Mouse (Mus musculus): ENCODE results near the gene Arhgap42. TPM values are rescaled to one million over a fixed set of nuclear protein-coding genes. Genes with fewer than 3 reads are reported as not detected.
A peak's percentile ranks its signal among the peaks of the same experiment; 100 is the strongest.

The Arhgap42 gene
- polyA plus RNA-seq, 1 experiment from 2014 or later: 12.3 TPM

DNA sequence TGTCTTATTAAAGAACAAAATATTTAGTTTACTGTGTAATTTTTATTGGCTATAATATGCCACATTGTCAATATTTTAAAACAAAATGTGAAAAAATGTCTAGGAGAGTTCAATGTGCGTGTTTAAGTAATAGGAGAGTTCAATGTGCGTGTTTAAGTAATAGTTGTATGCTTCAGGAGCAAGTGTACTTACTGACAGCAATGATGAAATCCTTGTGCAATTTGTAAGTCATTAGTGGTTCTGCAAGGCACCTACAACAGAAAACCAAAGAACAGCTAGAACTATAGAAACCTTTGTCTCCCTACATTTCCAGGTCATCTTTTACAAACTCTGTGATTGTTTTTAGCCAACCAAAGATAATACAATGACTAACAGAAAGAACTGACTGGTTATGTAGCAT is 223.8 kb downstream of the Arhgap42 start:
- Histone ChIP-seq H3K9me3 (replicated peaks; ENCODE audit: control insufficient read depth, low read length) (no peaks in the 10 kb centered on the region), H3K4me2 (no peak overlapping the region), H3K4me1 (ENCODE audit: control insufficient read depth, insufficient read depth, low read length) (no peaks in the 10 kb centered on the region), H3K36me3 (ENCODE audit: control insufficient read depth, insufficient read depth, low read length) (no peaks in the 10 kb centered on the region), H3K27ac (ENCODE audit: low read depth, low read length) (no peak overlapping the region), H3K27me3 (ENCODE audit: control insufficient read depth, insufficient read depth, low read length) (no peaks in the 10 kb centered on the region), H3K4me3 (ENCODE audit: low read depth, low read length) (no peak overlapping the region), H3K9ac (ENCODE audit: low read depth, low read length) (no peak overlapping the region)
- WGBS (ENCODE audit: insufficient replicate concordance): 80% methylated on average over 2 of the region's 2 CpGs
- no peak for ATAC-seq (replicated peaks; ENCODE audit: insufficient number of reproducible peaks, low FRiP score, low TSS enrichment)

DNA sequence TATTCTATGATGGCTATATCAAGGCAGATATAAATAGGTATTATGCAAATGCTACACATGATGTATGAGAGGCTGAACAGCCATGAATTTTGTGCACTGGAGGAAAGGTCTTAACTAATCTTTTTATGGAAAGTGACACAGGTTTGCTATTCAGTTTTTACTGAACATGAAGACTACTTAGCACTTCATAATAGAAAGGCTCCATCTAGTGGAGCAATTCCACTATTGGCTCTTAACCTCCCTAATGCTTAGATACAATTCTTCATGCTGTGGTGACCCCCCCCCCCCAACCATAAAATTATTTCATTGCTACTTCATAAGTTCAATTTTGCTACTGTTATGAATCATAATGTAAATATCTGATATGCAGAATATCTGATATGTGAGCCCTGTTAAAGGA is 237.7 kb downstream of the Arhgap42 start:
- Histone ChIP-seq H3K27ac (ENCODE audit: low read depth, low read length) (no peak overlapping the region), H3K36me3 (ENCODE audit: control insufficient read depth, insufficient read depth, low read length) (no peaks in the 10 kb centered on the region; the same call in 1 of the 2 replicates)

DNA sequence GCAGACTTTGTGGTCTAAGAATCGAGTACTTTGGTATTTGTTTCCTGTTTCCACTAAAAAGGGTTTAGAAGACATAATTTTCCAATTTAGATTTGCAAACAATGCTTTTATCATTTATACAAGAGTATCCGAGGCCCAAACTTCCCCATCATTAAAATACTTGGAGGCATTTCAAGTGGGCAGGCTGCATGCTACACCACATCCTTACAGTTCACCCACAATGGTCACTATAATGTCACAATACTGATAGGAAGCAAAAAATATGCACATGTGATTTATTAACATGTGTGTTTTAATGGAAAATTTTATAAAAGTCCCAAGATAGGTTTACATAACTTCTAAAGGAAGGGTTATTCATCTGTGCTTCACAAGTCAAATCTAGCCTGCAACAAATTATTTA is 242.4 kb downstream of the Arhgap42 start:
- Histone ChIP-seq H3K36me3 (ENCODE audit: control insufficient read depth, insufficient read depth, low read length) (no peaks in the 10 kb centered on the region), H3K27ac (ENCODE audit: low read depth, low read length) (no peak overlapping the region), H3K9ac (ENCODE audit: low read depth, low read length) (no peak overlapping the region), H3K4me1 (ENCODE audit: control insufficient read depth, insufficient read depth, low read length) (no peaks in the 10 kb centered on the region), H3K4me3 (ENCODE audit: low read depth, low read length) (no peak overlapping the region), H3K4me2 (no peak overlapping the region), H3K9me3 (replicated peaks; ENCODE audit: control insufficient read depth, low read length) (no peaks in the 10 kb centered on the region), H3K27me3 (ENCODE audit: control insufficient read depth, insufficient read depth, low read length) (no peaks in the 10 kb centered on the region)
- ATAC-seq (replicated peaks; ENCODE audit: insufficient number of reproducible peaks, low FRiP score, low TSS enrichment): no peak
- 75% methylated on average over 2 of the region's 2 CpGs for WGBS (ENCODE audit: insufficient replicate concordance)

More for the DNA sequence above, 237.7 kb downstream of the Arhgap42 start:
- H3K9me3 ChIP-seq (replicated peaks; ENCODE audit: control insufficient read depth, low read length): no peaks in the 10 kb centered on the region
- H3K4me2 ChIP-seq: no peak overlapping the region
- no peak for ATAC-seq (replicated peaks; ENCODE audit: insufficient number of reproducible peaks, low FRiP score, low TSS enrichment)
- H3K4me3 ChIP-seq (ENCODE audit: low read depth, low read length): no peak overlapping the region
- no peaks in the 10 kb centered on the region for H3K27me3 ChIP-seq (ENCODE audit: control insufficient read depth, insufficient read depth, low read length)
- no peak overlapping the region for H3K9ac ChIP-seq (ENCODE audit: low read depth, low read length)
- H3K4me1 ChIP-seq (ENCODE audit: control insufficient read depth, insufficient read depth, low read length): no peaks in the 10 kb centered on the region

DNA sequence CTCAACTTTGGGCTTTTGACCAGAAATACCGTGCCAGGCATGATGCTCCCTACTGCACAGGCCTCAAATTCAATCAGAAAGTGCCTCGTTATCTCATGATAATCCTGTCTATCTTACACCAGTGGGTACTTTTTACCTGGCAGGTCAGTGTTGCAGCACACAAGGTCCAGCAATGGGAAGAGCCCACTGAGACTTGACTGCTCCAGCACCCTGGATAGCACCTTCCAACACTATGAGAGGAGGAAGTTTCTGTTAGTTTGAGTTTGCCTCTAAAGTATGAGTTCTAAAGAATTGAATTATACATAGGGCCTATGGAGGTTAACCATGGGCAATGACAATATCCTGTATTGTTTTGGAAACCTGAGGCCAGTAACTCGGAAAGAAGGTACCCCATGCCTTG is 256.6 kb downstream of the Arhgap42 start:
- H3K36me3 ChIP-seq (ENCODE audit: control insufficient read depth, insufficient read depth, low read length): no peaks in the 10 kb centered on the region
- 76% methylated on average over 3 of the region's 3 CpGs for WGBS (ENCODE audit: insufficient replicate concordance)
- no peaks in the 10 kb centered on the region for H3K4me1 ChIP-seq (ENCODE audit: control insufficient read depth, insufficient read depth, low read length)
- H3K27ac ChIP-seq (ENCODE audit: low read depth, low read length): no peak overlapping the region
- ATAC-seq (replicated peaks; ENCODE audit: insufficient number of reproducible peaks, low FRiP score, low TSS enrichment): no peak
- H3K4me3 ChIP-seq (ENCODE audit: low read depth, low read length): no peak overlapping the region
- no peaks in the 10 kb centered on the region for H3K27me3 ChIP-seq (ENCODE audit: control insufficient read depth, insufficient read depth, low read length)
- H3K9me3 ChIP-seq (replicated peaks; ENCODE audit: control insufficient read depth, low read length): no peaks in the 10 kb centered on the region
- H3K9ac ChIP-seq (ENCODE audit: low read depth, low read length): no peak overlapping the region
- no peak overlapping the region for H3K4me2 ChIP-seq

DNA sequence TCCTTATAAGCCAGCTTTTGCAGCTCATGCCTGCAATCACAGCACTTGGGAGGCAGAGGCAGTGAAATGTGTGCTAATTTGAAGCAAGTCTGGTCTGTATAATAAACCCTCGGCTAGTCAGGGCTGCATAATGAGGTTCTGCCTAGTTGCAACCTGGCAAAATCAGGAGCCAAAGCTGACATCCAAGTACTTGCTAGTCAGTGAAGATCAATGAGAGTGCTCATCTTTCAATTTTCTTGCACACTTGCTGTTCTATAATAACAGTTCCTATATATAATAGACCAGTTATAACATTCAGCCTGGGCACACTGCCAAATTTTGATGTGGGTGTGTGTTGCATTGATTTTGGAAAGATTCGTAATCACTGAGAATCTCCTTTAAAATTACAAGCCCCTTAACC is 261.1 kb downstream of the Arhgap42 start:
- ATAC-seq (replicated peaks; ENCODE audit: insufficient number of reproducible peaks, low FRiP score, low TSS enrichment): no peak
- Histone ChIP-seq H3K27ac (ENCODE audit: low read depth, low read length) (no peak overlapping the region), H3K4me2 (no peak overlapping the region), H3K27me3 (ENCODE audit: control insufficient read depth, insufficient read depth, low read length) (no peaks in the 10 kb centered on the region), H3K9ac (ENCODE audit: low read depth, low read length) (no peak overlapping the region), H3K9me3 (replicated peaks; ENCODE audit: control insufficient read depth, low read length) (no peaks in the 10 kb centered on the region), H3K4me3 (ENCODE audit: low read depth, low read length) (no peak overlapping the region), H3K4me1 (ENCODE audit: control insufficient read depth, insufficient read depth, low read length) (no peaks in the 10 kb centered on the region), H3K36me3 (ENCODE audit: control insufficient read depth, insufficient read depth, low read length) (no peaks in the 10 kb centered on the region)
- 66% methylated on average over 2 of the region's 2 CpGs for WGBS (ENCODE audit: insufficient replicate concordance)

DNA sequence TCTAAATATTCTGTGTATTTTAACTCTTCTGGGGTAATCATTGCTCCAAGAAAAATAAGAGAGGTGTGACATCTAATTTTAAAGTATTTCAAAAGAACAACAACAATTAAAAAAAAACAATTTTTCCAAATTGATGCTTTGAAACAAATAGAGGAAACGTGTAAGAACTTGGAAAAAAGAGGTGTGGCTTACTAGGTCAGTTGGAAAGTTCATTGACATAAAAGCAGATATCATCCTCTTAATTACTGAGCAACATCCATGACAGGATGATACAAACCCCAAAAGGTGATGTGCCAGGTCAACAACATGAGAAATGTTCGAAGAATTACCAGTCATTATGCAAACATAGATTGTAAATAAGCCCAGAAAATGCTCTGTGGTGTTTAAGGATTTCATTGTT is 267.4 kb downstream of the Arhgap42 start, which contains the start of gene Gm16485:
Gene Gm16485 (plus strand): TSS at position 301 of the 400 bp plus-strand sequence.
- Histone ChIP-seq H3K4me3 (ENCODE audit: low read depth, low read length) (no peak within 1 kb of the TSS), H3K27ac (ENCODE audit: low read depth, low read length) (no peak within 1 kb of the TSS), H3K36me3 (ENCODE audit: control insufficient read depth, insufficient read depth, low read length) (no peaks in the 10 kb centered on the region), H3K4me2 (no peak within 1 kb of the TSS), H3K9me3 (replicated peaks; ENCODE audit: control insufficient read depth, low read length) (no peaks in the 10 kb centered on the region), H3K27me3 (ENCODE audit: control insufficient read depth, insufficient read depth, low read length) (no peaks in the 10 kb centered on the region), H3K4me1 (ENCODE audit: control insufficient read depth, insufficient read depth, low read length) (no peaks in the 10 kb centered on the region), H3K9ac (ENCODE audit: low read depth, low read length) (no peak within 1 kb of the TSS)
- no peak for ATAC-seq (replicated peaks; ENCODE audit: insufficient number of reproducible peaks, low FRiP score, low TSS enrichment)
- WGBS (ENCODE audit: insufficient replicate concordance): 68% methylated on average over 2 of the region's 2 CpGs

DNA sequence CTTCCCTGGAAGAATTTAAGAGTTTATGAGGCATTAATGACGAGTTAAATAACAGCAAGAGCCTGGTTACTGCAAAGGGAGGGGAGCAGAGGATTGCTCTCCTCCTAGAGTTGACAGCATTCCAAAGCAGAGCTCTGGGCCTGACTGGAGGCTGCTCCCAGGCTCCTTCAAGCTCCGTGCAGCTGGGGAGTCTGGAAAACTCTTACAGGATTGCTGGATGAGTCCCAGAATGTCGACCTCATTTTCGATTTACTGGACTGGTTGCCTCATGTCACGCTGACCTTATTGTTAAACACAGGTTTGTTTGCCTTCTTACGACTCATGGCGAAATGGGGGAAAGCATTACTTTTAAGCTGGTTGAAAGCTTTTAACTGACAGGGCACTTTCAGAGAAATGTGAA is 268.7 kb downstream of the Arhgap42 start:
- Histone ChIP-seq H3K4me1 (ENCODE audit: control insufficient read depth, insufficient read depth, low read length) (no peaks in the 10 kb centered on the region), H3K27ac (ENCODE audit: low read depth, low read length) (no peak overlapping the region), H3K4me2 (no peak overlapping the region), H3K9me3 (replicated peaks; ENCODE audit: control insufficient read depth, low read length) (no peaks in the 10 kb centered on the region), H3K9ac (ENCODE audit: low read depth, low read length) (no peak overlapping the region), H3K27me3 (ENCODE audit: control insufficient read depth, insufficient read depth, low read length) (no peaks in the 10 kb centered on the region), H3K36me3 (ENCODE audit: control insufficient read depth, insufficient read depth, low read length) (no peaks in the 10 kb centered on the region), H3K4me3 (ENCODE audit: low read depth, low read length) (no peak overlapping the region)
- ATAC-seq (replicated peaks; ENCODE audit: insufficient number of reproducible peaks, low FRiP score, low TSS enrichment): no peak
- 72% methylated on average over 7 of the region's 7 CpGs for WGBS (ENCODE audit: insufficient replicate concordance)

DNA sequence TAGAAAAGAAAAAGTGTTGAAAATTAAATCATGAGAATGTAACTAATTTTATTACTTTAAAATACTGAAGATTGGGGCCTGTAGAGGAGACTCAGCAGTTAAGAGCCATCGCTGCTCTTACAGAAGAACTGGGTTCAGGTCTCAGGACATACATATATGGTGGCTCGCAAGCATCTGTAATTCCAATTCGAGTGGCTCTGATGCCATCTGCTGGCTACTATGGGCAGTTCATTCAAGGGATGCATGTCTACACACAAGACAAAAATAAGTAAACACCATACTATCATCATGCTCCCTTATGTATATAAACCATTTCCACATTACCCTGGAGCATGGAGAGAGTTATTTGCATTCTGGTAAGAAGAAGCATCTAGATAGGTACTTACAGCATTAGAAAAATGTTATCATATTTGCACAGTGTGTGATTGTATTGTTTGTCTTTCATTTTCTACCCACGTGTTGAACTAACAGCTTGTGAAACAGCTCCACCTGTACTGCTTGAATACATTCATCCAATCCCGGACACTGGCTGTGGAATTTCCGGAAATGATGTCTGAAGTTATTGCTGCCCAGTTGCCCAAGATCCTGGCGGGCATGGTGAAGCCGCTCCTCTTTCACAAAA is 274.3 kb downstream of the Arhgap42 start:
- H3K9me3 ChIP-seq (replicated peaks; ENCODE audit: control insufficient read depth, low read length): no peaks in the 10 kb centered on the region

DNA sequence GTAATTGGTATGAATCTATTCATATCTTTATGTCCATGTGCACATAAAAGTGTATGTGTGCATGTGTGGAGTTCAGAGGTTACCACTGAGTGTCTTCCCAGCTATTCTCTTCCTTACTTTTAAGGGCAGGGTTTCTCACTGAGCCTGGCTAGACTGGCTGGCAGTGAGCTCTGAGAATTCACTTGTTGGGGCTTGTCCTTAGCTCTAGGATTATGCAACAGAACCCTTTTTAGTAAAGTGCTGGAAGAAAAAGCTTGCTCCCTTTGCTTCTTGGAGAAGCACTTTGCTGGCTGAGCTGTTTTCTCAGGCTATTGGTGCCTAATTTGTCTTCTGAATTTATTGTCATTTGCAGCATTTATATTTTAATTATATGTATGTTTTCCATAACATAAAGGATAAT is 285.6 kb downstream of the Arhgap42 start:
- H3K27me3 ChIP-seq (ENCODE audit: control insufficient read depth, insufficient read depth, low read length): no peaks in the 10 kb centered on the region
- H3K9me3 ChIP-seq (replicated peaks; ENCODE audit: control insufficient read depth, low read length): no peaks in the 10 kb centered on the region
- no peak overlapping the region for H3K27ac ChIP-seq (ENCODE audit: low read depth, low read length)
- H3K4me1 ChIP-seq (ENCODE audit: control insufficient read depth, insufficient read depth, low read length): no peaks in the 10 kb centered on the region
- no peaks in the 10 kb centered on the region for H3K36me3 ChIP-seq (ENCODE audit: control insufficient read depth, insufficient read depth, low read length)
- H3K4me2 ChIP-seq: no peak overlapping the region
- no peak overlapping the region for H3K9ac ChIP-seq (ENCODE audit: low read depth, low read length)
- no peak overlapping the region for H3K4me3 ChIP-seq (ENCODE audit: low read depth, low read length)
- ATAC-seq (replicated peaks; ENCODE audit: insufficient number of reproducible peaks, low FRiP score, low TSS enrichment): no peak

More for the DNA sequence above, 274.3 kb downstream of the Arhgap42 start:
- no peak overlapping the region for H3K4me2 ChIP-seq
- ATAC-seq (replicated peaks; ENCODE audit: insufficient number of reproducible peaks, low FRiP score, low TSS enrichment): 0 out of 2 replicates have a peak, but pooled peaks have one; percentile 22
- H3K27me3 ChIP-seq (ENCODE audit: control insufficient read depth, insufficient read depth, low read length): no peaks in the 10 kb centered on the region
- H3K9ac ChIP-seq (ENCODE audit: low read depth, low read length): no peak overlapping the region
- H3K4me1 ChIP-seq (ENCODE audit: control insufficient read depth, insufficient read depth, low read length): no peaks in the 10 kb centered on the region
- no peak overlapping the region for H3K4me3 ChIP-seq (ENCODE audit: low read depth, low read length)
- H3K36me3 ChIP-seq (ENCODE audit: control insufficient read depth, insufficient read depth, low read length): no peaks in the 10 kb centered on the region
- 59% methylated on average over 8 of the region's 8 CpGs for whole genome bisulfite sequencing (ENCODE audit: insufficient replicate concordance)
- no peak overlapping the region for H3K27ac ChIP-seq (ENCODE audit: low read depth, low read length)

Data from heart, embryonic 11.5 days (tissue).